Comparison of ENCODE assay signal across 11 mouse cellular contexts in the genomic region with DNA sequence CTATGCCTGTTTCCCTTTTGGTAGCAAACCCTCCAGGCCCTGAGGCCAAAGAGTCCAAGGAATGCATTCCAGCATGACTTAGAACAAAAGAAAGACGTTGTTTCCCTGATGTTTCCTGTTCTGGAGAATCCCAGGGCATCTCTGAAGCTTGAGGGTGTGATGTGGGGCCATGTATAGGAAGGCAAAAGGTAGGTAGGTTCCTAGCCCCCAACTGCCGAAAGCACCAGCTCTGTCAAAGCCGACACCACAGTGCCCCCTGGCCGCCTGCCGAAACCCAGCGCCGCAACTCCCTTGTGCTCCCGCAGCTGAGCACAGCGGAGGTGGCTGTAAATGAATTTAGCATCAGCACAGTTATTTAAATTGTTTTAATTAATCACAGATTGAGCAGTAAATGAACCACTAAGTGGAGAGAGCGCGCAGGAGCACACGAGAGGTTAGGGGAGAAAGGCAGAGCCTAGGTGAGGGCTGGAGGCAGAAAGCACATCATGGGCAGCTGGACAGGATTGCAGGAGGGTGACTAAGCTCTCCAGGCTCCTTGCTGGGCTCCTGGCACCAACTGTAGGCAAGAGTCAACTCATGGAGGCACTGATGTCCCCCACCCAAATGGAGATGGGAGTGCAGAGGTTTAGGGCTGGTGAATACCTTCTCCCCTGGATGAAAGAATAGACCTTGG. TPM values are rescaled to one million over a fixed set of nuclear protein-coding genes. Genes with fewer than 3 reads are reported as not detected.
DNase-seq lines count a peak whose midpoint lies in the region; ATAC-seq lines count a peak whose summit lies in the region.
"Had no signal": no experiment of that assay in that cellular context is flagged by ENCODE, and none has a peak within 500 bp of the region (broad histone marks: within the 10 kb centered on the region; RNA-seq: fewer than 3 reads in every experiment).

No protein-coding gene starts in this region.

- no peak overlapping the region for H3K9ac ChIP-seq in intestine, embryonic 14.5 days (ENCODE audit: low read length)
- H3K9ac ChIP-seq in intestine, embryonic 16.5 days (ENCODE audit: low read depth, low read length) = no peak overlapping the region
- no peak overlapping the region for H3K9ac ChIP-seq in forebrain, embryonic 16.5 days (replicated peaks; ENCODE audit: low read depth, low read length)

- H3K4me1 ChIP-seq in intestine, embryonic 14.5 days (replicated peaks; ENCODE audit: control insufficient read depth, insufficient read depth, low read length) = no peaks in the 10 kb centered on the region
- H3K4me1 ChIP-seq in intestine, embryonic 16.5 days (ENCODE audit: control insufficient read depth, insufficient read depth, low read length) = no peaks in the 10 kb centered on the region
- no peaks in the 10 kb centered on the region for H3K4me1 ChIP-seq in forebrain, embryonic 16.5 days (replicated peaks; ENCODE audit: control insufficient read depth, insufficient read depth, low read length)

- 24% methylated on average over 12 of the region's 12 CpGs for WGBS in intestine, embryonic 14.5 days
- WGBS in intestine, embryonic 16.5 days = 30% methylated on average over 12 of the region's 12 CpGs
- WGBS in forebrain, embryonic 16.5 days = 19% methylated on average over 12 of the region's 12 CpGs

- H3K27me3 ChIP-seq in intestine, embryonic 14.5 days (replicated peaks; ENCODE audit: control insufficient read depth, insufficient read depth, low read length) = no peaks in the 10 kb centered on the region
- H3K27me3 ChIP-seq in intestine, embryonic 16.5 days (replicated peaks; ENCODE audit: control insufficient read depth, insufficient read depth, low read length) = no peaks in the 10 kb centered on the region
- H3K27me3 ChIP-seq in forebrain, embryonic 16.5 days (replicated peaks; ENCODE audit: control insufficient read depth, insufficient read depth, low read length) = no peaks in the 10 kb centered on the region

- H3K4me2 ChIP-seq in intestine, embryonic 14.5 days (ENCODE audit: low read length) = no peak overlapping the region
- no peak overlapping the region for H3K4me2 ChIP-seq in intestine, embryonic 16.5 days (ENCODE audit: low read depth, low read length)
- no peak overlapping the region for H3K4me2 ChIP-seq in forebrain, embryonic 16.5 days (ENCODE audit: low read length)

- no peaks in the 10 kb centered on the region for H3K36me3 ChIP-seq in intestine, embryonic 14.5 days (ENCODE audit: control insufficient read depth, insufficient read depth, low read length)
- no peaks in the 10 kb centered on the region for H3K36me3 ChIP-seq in intestine, embryonic 16.5 days (ENCODE audit: control insufficient read depth, insufficient read depth, low read length)
- no peaks in the 10 kb centered on the region for H3K36me3 ChIP-seq in forebrain, embryonic 16.5 days (ENCODE audit: control insufficient read depth, insufficient read depth)
- H3K36me3 ChIP-seq: G1E had no signal

- peak; percentile 50 for DNase-seq in intestine, embryonic 14.5 days (ENCODE audit: low spot score)
- DNase-seq in Muller cell, postnatal 12 days (ENCODE audit: inconsistent ontology term) = peak; percentile 28
- peak; percentile 28 for DNase-seq in neural tube, embryonic 10.5 days (ENCODE audit: extremely low spot score, low spot score)
- no peak for DNase-seq in cerebellum, adult 18-20 months
- DNase-seq in heart, postnatal 10 days = no peak
- DNase-seq in gastrocnemius, postnatal 4 days (ENCODE audit: low spot score in 2 of 2) = no peak

- H3K27ac ChIP-seq in intestine, embryonic 14.5 days (ENCODE audit: low read depth) = no peak overlapping the region
- no peak overlapping the region for H3K27ac ChIP-seq in intestine, embryonic 16.5 days (ENCODE audit: low read length)
- no peak overlapping the region for H3K27ac ChIP-seq in forebrain, embryonic 16.5 days (ENCODE audit: low read length)

- H3K9me3 ChIP-seq in intestine, embryonic 14.5 days (ENCODE audit: control insufficient read depth, low read length) = no peaks in the 10 kb centered on the region
- no peaks in the 10 kb centered on the region for H3K9me3 ChIP-seq in intestine, embryonic 16.5 days (ENCODE audit: control insufficient read depth, low read length)
- H3K9me3 ChIP-seq in forebrain, embryonic 16.5 days (ENCODE audit: control insufficient read depth, low read length) = no peaks in the 10 kb centered on the region
- H3K9me3 ChIP-seq: G1E had no signal

- intact Hi-C loops in heart, postnatal 10 days (cut with DNase I) = no loop called here

- H3K4me3 ChIP-seq in intestine, embryonic 14.5 days (ENCODE audit: low read depth, low read length) = no peak overlapping the region
- H3K4me3 ChIP-seq in intestine, embryonic 16.5 days (ENCODE audit: low read length) = no peak overlapping the region
- H3K4me3 ChIP-seq in forebrain, embryonic 16.5 days (replicated peaks; ENCODE audit: low read length) = no peak overlapping the region

- no peak for ATAC-seq in intestine, embryonic 14.5 days (replicated peaks; ENCODE audit: low FRiP score, low TSS enrichment, low read depth)
- ATAC-seq in intestine, embryonic 16.5 days = no peak
- peak; percentile 54; the same call in 1 of the 2 replicates for ATAC-seq in forebrain, embryonic 16.5 days

RNA-seq across cellular contexts. Expression of a gene that starts 25.5 kb away (rescaled TPM):
- 86.3 and 90.8 TPM in 2 replicates for polyA plus RNA-seq in intestine, embryonic 14.5 days (2014; fragmentation: Nextera tagmentation; extraction: Ambion mirVana)
- 101 and 109 TPM in 2 replicates for polyA plus RNA-seq in intestine, embryonic 16.5 days (2015; fragmentation: Nextera tagmentation; extraction: Ambion mirVana)
- not detected in 2 replicates for polyA plus RNA-seq in forebrain, embryonic 16.5 days (2015; fragmentation: Nextera tagmentation; extraction: Ambion mirVana)
- total RNA-seq in heart, postnatal 10 days (2021) = under 1 TPM; 0.17 to 0.27 TPM
- not detected for total RNA-seq in gastrocnemius, postnatal 4 days (2021)
- total RNA-seq: left cerebral cortex, postnatal 14 days had no signal
- polyA plus RNA-seq: G1E; gonadal fat pad, adult 2 months had no signal

Comparison
In these comparisons a context has a peak if more than half of its experiments do, and no peak if none do; other contexts are left out.
1. DNase-seq: peak in intestine, embryonic 14.5 days (single experiment), Muller cell, postnatal 12 days (single experiment) and neural tube, embryonic 10.5 days (single experiment); none in cerebellum, adult 18-20 months (0 of 2), heart, postnatal 10 days (0 of 2) and gastrocnemius, postnatal 4 days (0 of 2).
2. RNA of a gene that starts 25.5 kb away (polyA plus RNA-seq): 101 to 109 TPM in intestine, embryonic 16.5 days and 86.3 to 90.8 TPM in intestine, embryonic 14.5 days; not detected in forebrain, embryonic 16.5 days; every median in the first group is over 10 times any median in the second.